Mouse (Mus musculus) frontal cortex, adult (tissue): Measurements from ENCODE around the gene Gltpd2.
A peak's percentile ranks its signal among the peaks of the same experiment; 100 is the strongest.
"Not testable (repeated sequence)": the region's sequence is repeated elsewhere in the genome, so short reads cannot be mapped to it uniquely, and the experiment has no call there.

Source experiments
- ATAC-seq: cut with Nextera tagmentation; 2 replicates; pipeline ENCODE4 v1.9.2; 2017; ENCODE audit warnings: mild to moderate bottlenecking, moderate library complexity, mixed read lengths; ENCODE audit not compliant: low TSS enrichment

Gltpd2 gene

DNA sequence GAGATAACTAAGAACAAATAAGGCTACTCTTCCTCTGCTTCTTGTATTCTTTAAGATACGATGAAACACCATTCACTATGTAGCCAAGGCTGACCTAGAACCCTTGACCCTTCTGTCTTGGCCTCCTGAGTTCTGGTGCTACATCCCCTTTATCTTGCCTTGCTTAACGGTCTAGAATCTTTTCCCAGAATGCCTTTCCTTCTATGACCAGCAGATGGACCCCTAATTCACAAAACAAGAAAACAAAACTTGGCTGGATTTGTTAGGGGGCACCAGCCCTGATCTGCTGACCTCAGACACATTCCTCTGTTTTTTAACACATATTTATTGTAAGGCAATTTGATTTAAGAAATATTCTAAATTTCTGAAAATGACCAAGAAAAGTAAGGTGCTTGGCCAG is 2.6 kb upstream of the Gltpd2 start:
- no peak for ATAC-seq

GRCm38 (mm10) chr11:70518436-70518835 is 560 bp upstream of the Gltpd2 start:
- ATAC-seq, result no peak

DNA sequence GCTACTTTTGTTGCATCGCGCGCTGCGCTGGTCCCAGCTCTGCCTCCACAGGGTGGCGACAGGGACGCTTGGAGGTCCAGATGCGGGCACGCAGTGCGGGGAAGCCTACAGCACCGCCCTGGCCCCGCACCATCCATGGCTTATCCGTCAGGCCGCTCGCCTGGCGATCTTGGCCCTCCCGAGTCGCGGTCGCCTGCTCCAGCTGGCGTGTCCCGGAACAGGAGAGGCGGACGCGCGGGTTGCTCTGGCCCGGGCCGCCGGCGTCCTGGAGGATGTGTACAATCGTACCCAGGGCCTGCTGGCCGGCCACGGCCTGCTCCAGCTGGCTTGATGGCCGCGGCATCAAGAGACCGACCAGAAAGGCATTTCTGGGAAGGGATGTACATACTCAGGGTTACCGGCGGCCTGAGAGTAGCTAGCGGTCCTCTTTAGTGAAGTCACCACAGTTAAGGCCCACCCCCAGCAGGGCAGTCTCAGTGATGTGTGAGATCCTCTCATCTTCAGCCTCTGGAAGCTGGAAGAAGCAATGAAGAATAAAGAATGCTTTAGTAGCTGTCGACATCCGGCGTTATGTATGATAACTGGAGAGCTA is 1.3 kb downstream of the Gltpd2 start:
- peak; percentile 34; the same call in 1 of the 2 replicates for ATAC-seq

GRCm38 (mm10) chr11:70523306-70523989 is 4.5 kb downstream of the Gltpd2 start:
- ATAC-seq, result not testable (repeated sequence)

GRCm38 (mm10) chr11:70524782-70525181 is 5.8 kb downstream of the Gltpd2 start:
- no peak for ATAC-seq

- peak; percentile 99 for ATAC-seq
These were observed 6.2 kb downstream of the Gltpd2 start, which contains the start of gene Psmb6 for GRCm38 (mm10) chr11:70525184-70525678. Gene Psmb6 (plus strand): TSS chr11:70525367.

GRCm38 (mm10) chr11:70525726-70526125 is 6.7 kb downstream of the Gltpd2 start:
- ATAC-seq, result no peak

DNA sequence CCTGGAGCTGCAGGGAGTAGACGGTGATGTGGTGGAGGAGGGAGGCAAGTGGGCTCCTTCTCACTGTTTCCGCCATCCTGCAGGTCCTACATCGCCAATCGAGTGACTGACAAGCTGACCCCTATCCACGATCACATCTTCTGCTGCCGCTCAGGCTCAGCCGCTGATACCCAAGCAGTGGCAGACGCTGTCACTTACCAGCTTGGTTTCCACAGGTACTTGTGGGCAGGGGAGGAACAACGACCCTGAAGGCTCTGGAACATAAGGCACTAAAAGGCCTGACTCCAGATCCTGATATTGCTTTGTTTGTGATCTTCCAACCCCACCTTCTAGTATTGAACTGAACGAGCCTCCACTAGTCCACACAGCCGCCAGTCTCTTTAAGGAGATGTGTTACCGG is 7.2 kb downstream of the Gltpd2 start:
- ATAC-seq, result no peak

DNA sequence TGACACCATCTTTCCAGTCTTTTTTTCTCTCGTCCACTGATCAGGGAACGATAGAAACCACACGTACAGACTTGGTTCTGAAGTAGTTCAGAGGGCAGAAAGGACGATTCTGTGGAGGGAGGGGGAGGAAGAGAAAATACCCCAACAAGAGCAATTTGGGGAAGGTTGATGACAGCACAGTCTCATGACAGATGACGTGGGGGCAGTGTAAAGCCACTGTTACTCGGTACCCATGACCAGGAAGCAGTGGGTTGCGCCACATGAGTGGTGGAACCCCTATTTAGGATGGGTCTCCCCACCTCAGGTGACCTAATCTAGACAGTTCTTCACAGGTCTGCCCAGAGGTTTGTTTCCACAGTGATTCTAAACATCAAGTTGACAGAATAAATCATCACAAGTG is 9.6 kb downstream of the Gltpd2 start:
- no peak for ATAC-seq

- not testable (repeated sequence) for ATAC-seq
These were observed 12.1 kb downstream of the Gltpd2 start for GRCm38 (mm10) chr11:70531065-70531464.

DNA sequence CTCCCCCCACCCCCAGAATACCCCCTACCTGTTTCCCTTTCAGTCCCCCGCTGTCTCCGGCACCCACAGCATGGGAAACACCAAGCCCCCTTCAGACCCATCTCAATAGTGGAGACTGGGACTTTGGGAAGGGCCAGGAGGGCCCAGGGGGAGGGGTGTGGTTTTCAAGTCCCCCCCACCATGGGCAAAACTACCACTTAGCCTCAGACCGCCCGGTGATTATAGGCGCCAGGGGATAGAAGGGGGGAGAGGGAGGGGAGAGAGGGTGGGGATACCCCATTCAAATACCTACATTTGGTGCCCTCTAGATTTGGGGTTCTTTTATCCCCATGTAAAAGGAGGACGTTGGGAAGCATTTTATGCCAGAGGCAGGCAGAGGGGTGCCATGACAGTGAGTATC is 13.8 kb downstream of the Gltpd2 start, which contains the start of gene Gm40193:
Gene Gm40193, minus strand, starts transcription at position 101 of the 400 bp plus-strand sequence.
- no peak for ATAC-seq

DNA sequence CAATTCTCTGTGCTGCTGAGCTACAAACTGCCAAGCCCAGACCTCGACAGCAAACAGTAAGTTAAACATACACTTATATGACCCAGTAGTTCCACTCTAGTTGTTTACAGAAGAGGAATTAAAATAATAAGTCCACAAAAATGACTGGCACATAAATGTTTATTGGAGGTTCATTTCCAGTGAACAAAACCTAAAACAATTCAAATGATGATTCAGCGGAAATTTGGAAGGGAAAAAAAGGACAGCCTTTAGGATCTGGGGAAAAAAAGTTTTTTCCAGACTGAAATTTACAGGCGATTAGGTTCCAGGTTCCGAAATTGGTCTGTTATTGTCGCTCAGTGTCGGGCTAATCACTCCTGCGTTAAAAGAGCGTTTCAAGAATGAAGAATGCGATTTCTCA is 20.4 kb downstream of the Gltpd2 start:
- ATAC-seq, result no peak

GRCm38 (mm10) chr11:70539877-70540587 is 21.0 kb downstream of the Gltpd2 start, which contains the start of gene Pld2:
Gene Pld2 (plus strand): TSS chr11:70540064.
- peak; percentile 88 for ATAC-seq

- no peak for ATAC-seq
These were observed 21.9 kb downstream of the Gltpd2 start for GRCm38 (mm10) chr11:70540928-70541327.

GRCm38 (mm10) chr11:70541415-70541814 is 22.4 kb downstream of the Gltpd2 start:
- ATAC-seq, result no peak

GRCm38 (mm10) chr11:70544496-70544895 is 25.5 kb downstream of the Gltpd2 start:
- no peak for ATAC-seq

DNA sequence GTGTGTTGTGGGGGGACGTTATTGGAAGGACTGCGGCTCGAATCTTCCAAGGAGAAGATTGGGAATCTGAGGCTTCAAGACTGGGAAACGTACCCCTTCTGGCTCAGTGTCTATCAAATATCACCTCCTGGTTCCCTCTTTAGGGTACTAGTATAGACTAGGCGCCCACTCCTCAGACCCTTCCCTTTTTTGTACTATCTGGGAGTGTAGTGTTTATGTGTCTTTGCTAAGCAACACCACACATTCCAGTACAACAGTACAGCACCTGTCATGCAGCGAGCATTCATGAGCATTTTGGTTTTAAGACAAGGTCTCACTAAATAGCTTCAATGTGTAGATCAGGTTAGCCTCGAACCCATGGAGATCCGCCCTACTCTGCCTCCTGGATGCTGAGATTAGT is 32.5 kb downstream of the Gltpd2 start:
- ATAC-seq, result no peak

DNA sequence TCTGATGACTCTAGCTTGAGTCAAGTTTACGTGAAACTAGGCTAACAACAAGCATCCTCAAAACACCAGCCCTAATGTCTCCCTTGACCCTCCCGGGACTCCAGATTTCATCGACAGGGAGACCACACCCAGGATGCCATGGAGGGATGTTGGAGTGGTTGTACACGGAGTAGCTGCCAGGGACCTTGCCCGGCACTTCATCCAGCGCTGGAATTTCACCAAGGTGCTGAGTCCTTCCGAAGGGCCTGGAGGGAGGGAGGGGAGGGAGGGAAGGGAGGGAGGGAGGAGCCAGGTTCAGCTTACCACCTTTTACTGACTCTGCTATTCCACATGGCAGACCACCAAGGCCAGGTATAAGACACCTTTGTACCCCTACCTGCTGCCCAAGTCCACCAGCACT is 34.9 kb downstream of the Gltpd2 start:
- no peak for ATAC-seq

DNA sequence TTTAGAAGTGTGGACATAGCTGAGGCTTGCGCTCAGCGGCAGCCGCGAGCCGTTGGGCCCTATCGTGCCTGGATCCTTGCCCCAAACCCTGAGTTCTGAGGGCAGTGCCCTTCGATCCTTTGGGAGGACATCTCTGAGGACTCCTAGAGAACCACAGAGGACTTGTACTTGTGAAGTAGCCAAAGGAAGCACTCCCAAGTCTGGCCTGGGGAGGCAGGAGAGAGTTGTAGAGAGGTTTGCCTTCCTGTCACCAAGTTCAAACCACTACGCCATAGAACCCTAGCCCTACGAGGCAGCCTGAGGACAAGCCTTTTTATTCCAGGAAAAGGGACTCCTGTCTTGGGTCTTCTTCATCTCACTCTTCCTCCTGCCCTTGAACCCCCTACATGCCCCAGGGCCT is 38.5 kb downstream of the Gltpd2 start:
- ATAC-seq, result no peak

DNA sequence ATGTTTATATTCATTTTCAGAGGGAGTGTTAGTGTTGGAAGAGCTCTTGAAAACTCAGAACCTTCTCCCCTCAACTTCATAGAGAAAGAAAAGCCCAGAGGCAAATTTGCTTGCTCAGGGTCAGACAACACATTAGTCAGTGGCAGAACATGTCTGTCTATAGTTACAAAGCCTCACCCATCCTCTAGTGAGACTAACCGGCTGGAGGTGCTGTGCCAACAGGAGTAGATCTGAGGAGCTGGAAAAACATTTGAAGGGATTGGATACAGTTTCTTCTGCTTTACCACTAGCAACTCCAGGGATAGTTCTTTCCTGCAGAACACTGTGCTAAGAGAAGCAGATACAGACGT is 42.9 kb downstream of the Gltpd2 start:
- no peak; the same call in 1 of the 2 replicates for ATAC-seq

GRCm38 (mm10) chr11:70562287-70562994 is 43.4 kb downstream of the Gltpd2 start, which contains the start of gene Mink1:
Gene Mink1 (plus strand): TSS chr11:70562881.
- peak; percentile 79 for ATAC-seq

DNA sequence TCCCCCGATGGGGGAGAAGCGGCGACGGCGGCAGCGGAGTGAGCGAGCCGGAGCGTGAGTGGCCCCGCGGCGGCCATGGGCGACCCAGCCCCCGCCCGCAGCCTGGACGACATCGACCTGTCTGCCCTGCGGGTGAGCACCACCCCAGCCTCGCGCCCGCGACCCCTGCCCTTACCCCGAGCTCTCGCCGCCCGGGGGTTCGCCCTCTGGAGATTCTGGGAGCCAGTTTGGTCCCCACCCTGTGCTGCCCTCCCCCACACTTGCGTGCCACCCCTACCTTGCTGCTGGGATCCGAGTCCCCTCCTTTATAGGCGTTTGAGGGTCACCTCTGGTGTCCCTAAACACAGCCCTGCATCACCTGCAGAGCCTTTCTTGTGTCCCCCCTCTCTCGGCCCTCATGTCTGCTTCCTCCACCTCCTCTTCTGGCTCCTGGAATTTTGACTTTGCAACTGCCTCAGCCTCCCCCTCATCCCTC is 44.0 kb downstream of the Gltpd2 start:
- ATAC-seq, result no peak
